Mouse (Mus musculus) ES-E14 (cell line): Measurements from ENCODE around the gene Plxnb3.

Source experiments
- CHD2 ChIP-seq: IDR thresholded peaks from 2 replicates; pipeline ENCODE4 v1.6.1; 2014; ENCODE audit warnings: mild to moderate bottlenecking, low read depth, low read length, inconsistent platforms
- HCFC1 ChIP-seq: IDR thresholded peaks from 2 replicates; pipeline ENCODE4 v1.6.1; 2012; ENCODE audit warnings: low read length, inconsistent platforms, borderline replicate concordance; ENCODE audit not compliant: insufficient read depth
- ZNF384 ChIP-seq: IDR thresholded peaks from 2 replicates; pipeline ENCODE4 v1.6.1; 2012; ENCODE audit warnings: low read depth, low read length, inconsistent platforms

DNA sequence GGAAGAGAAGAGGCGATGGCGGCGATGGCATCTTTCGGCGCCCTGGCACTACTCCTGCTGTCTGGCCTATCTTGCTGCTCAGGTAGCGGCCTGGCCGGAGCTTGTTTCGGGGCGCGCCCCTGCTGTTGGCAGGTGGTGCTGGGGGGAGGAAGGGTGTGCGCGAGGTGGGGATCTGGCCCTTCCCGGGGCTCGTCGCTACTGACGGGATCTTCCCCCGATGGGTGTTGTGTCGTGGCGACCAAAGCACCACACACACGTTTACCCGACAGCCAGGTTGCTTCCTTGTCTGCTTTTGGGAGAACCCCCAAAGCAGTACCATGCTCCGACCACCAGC lies 30.3 kb downstream of the Plxnb3 start:
- no peak for TF ChIP-seq HCFC1
- TF ChIP-seq CHD2: no peak
- TF ChIP-seq ZNF384: no peak
